Mouse (Mus musculus) CH12.LX (cell line): ENCODE results near the gene Asic4. TPM values are rescaled to one million over a fixed set of nuclear protein-coding genes. Genes with fewer than 3 reads are reported as not detected.
A peak's percentile ranks its signal among the peaks of the same experiment; 100 is the strongest.

Experiments
- DNase-seq: peaks from one replicate; pipeline ENCODE4 v3.0.0-alpha.2; 2013; ENCODE audit errors: extremely low read depth
- H3K27ac ChIP-seq: 2 replicates; pipeline ENCODE4 v1.5.1; 2012; ENCODE audit warnings: low read depth, mild to moderate bottlenecking, control low read depth, moderate library complexity; ENCODE audit not compliant: insufficient read depth
- H3K27me3 ChIP-seq: replicated peaks from 2 replicates; pipeline ENCODE3; 2012; ENCODE audit warnings: inconsistent platforms
- H3K36me3 ChIP-seq, 2 experiments: replicated peaks in 1 of 2; 2 replicates each; pipeline versions ENCODE3 to v1.6.1; 2012; ENCODE audit warnings: inconsistent platforms in 1 of 2, low read length in 1 of 2, mild to moderate bottlenecking in 1 of 2, mixed read lengths in 1 of 2, moderate library complexity in 1 of 2; ENCODE audit not compliant: control insufficient read depth in 1 of 2, insufficient read depth in 1 of 2
- H3K4me1 ChIP-seq, 2 experiments: 2 replicates each; pipeline ENCODE4 v1.6.1; 2012; ENCODE audit warnings: inconsistent platforms in 1 of 2, moderate library complexity in 1 of 2; ENCODE audit not compliant: insufficient read depth in 2 of 2, control insufficient read depth in 1 of 2
- H3K4me2 ChIP-seq: 2 replicates; pipeline ENCODE4 v1.6.1; 2012; ENCODE audit warnings: low read depth, mild to moderate bottlenecking, control low read depth; ENCODE audit not compliant: poor library complexity, insufficient read depth, severe bottlenecking
- H3K4me3 ChIP-seq, 3 experiments: fragments of 150-350 bp in 1 of 3; sonication (generic) in 1 of 3; replicated peaks in 1 of 3; 2 replicates each; pipeline versions ENCODE3 to v1.5.1; 2011 to 2012; ENCODE audit warnings: low read depth in 2 of 3, low read length in 2 of 3, mild to moderate bottlenecking in 2 of 3, moderate library complexity in 2 of 3, control low read depth in 1 of 3, improper control_type of control experiment in 1 of 3, inconsistent platforms in 1 of 3, mixed read lengths in 1 of 3; ENCODE audit not compliant: poor library complexity in 1 of 3
- H3K79me2 ChIP-seq: replicated peaks from 2 replicates; pipeline ENCODE4 v1.6.1; 2012; ENCODE audit warnings: mild to moderate bottlenecking, moderate library complexity; ENCODE audit not compliant: control insufficient read depth, poor library complexity, insufficient read depth, severe bottlenecking; ENCODE audit errors: extremely low read depth
- H3K9ac ChIP-seq: 2 replicates; pipeline ENCODE4 v1.6.1; 2012; ENCODE audit warnings: low read depth, mild to moderate bottlenecking, control low read depth, moderate library complexity; ENCODE audit not compliant: insufficient read depth
- H3K9me3 ChIP-seq: replicated peaks from 2 replicates; pipeline ENCODE3; 2012; ENCODE audit warnings: low read length, inconsistent platforms, mixed read lengths
- CHD2 ChIP-seq: IDR thresholded peaks from 2 replicates; pipeline ENCODE4 v1.6.1; 2011; ENCODE audit warnings: low read length, improper control_type of control experiment
- ELF1 ChIP-seq: IDR thresholded peaks from 2 replicates; pipeline ENCODE4 v1.6.1; 2014; ENCODE audit warnings: low read depth, mild to moderate bottlenecking, inconsistent platforms, low read length, improper control_type of control experiment
- EP300 ChIP-seq: IDR thresholded peaks from 2 replicates; pipeline ENCODE4 v1.6.1; 2011; ENCODE audit warnings: low read length, improper control_type of control experiment
- GABPA ChIP-seq: IDR thresholded peaks from 2 replicates; pipeline ENCODE4 v1.6.1; 2012; ENCODE audit warnings: low read depth, low read length, improper control_type of control experiment, inconsistent platforms; ENCODE audit not compliant: insufficient replicate concordance
- IRF4 ChIP-seq: IDR thresholded peaks from 2 replicates; pipeline ENCODE4 v1.6.1; 2014; ENCODE audit warnings: low read depth, mild to moderate bottlenecking, inconsistent platforms, low read length, improper control_type of control experiment
- JUN ChIP-seq: IDR thresholded peaks from 2 replicates; pipeline ENCODE4 v1.6.1; 2011; ENCODE audit warnings: low read depth, mild to moderate bottlenecking, low read length, improper control_type of control experiment, moderate library complexity; ENCODE audit not compliant: insufficient read depth
- JUND ChIP-seq: conservative IDR thresholded peaks from 2 replicates; pipeline ENCODE4 v1.6.1; 2011; ENCODE audit warnings: low read depth, low read length, improper control_type of control experiment
- KAT2A ChIP-seq: IDR thresholded peaks from 2 replicates; pipeline ENCODE4 v1.6.1; 2012; ENCODE audit warnings: low read length, improper control_type of control experiment, inconsistent platforms; ENCODE audit not compliant: insufficient replicate concordance
- MAFK ChIP-seq: IDR thresholded peaks from 2 replicates; pipeline ENCODE4 v1.6.1; 2011; ENCODE audit warnings: low read length, improper control_type of control experiment; ENCODE audit not compliant: insufficient replicate concordance
- MAX ChIP-seq: IDR thresholded peaks from 2 replicates; pipeline ENCODE4 v1.6.1; 2011; ENCODE audit warnings: low read length, improper control_type of control experiment
- MAZ ChIP-seq: IDR thresholded peaks from 2 replicates; pipeline ENCODE4 v1.6.1; 2012; ENCODE audit warnings: low read depth, mild to moderate bottlenecking, inconsistent platforms, low read length, improper control_type of control experiment, moderate library complexity
- MEF2A ChIP-seq: IDR thresholded peaks from 2 replicates; pipeline ENCODE4 v1.6.1; 2014; ENCODE audit warnings: low read depth, mild to moderate bottlenecking, inconsistent platforms, low read length, improper control_type of control experiment, borderline replicate concordance
- NELFE ChIP-seq: IDR thresholded peaks from 2 replicates; pipeline ENCODE4 v1.6.1; 2011; ENCODE audit warnings: low read depth, low read length, improper control_type of control experiment
- POLR2A ChIP-seq: IDR thresholded peaks from 2 replicates; pipeline ENCODE4 v1.6.1; 2011; ENCODE audit warnings: low read depth, mild to moderate bottlenecking, improper control_type of control experiment, low read length
- POLR2AphosphoS2 ChIP-seq: IDR thresholded peaks from 2 replicates; pipeline ENCODE4 v1.6.1; 2011; ENCODE audit warnings: low read depth, low read length, improper control_type of control experiment
- RAD21 ChIP-seq: IDR thresholded peaks from 2 replicates; pipeline ENCODE4 v1.6.1; 2011; ENCODE audit warnings: low read depth, mild to moderate bottlenecking, low read length, improper control_type of control experiment, moderate library complexity
- RCOR1 ChIP-seq: conservative IDR thresholded peaks from 2 replicates; pipeline ENCODE4 v1.6.1; 2012; ENCODE audit warnings: low read depth, mild to moderate bottlenecking, inconsistent platforms, low read length, improper control_type of control experiment
- SMC3 ChIP-seq: IDR thresholded peaks from 2 replicates; pipeline ENCODE4 v1.6.1; 2011; ENCODE audit warnings: low read depth, low read length, improper control_type of control experiment
- USF1 ChIP-seq: IDR thresholded peaks from 2 replicates; pipeline ENCODE4 v1.6.1; 2014; ENCODE audit warnings: low read depth, mild to moderate bottlenecking, inconsistent platforms, low read length, improper control_type of control experiment
- ZKSCAN1 ChIP-seq: IDR thresholded peaks from 2 replicates; pipeline ENCODE4 v1.6.1; 2012; ENCODE audit warnings: low read depth, inconsistent platforms, low read length, improper control_type of control experiment, borderline replicate concordance
- ZNF384 ChIP-seq: IDR thresholded peaks from 2 replicates; pipeline ENCODE4 v1.6.1; 2012; ENCODE audit warnings: low read depth, low read length, improper control_type of control experiment, inconsistent platforms
- dilution Hi-C: fragments of 300-500 bp; cut with MboI; formaldehyde crosslinking; loops from 2 replicates; pipeline ENCODE4 v1.14.3; 2020; ENCODE audit warnings: low sequenced_read_pairs; ENCODE audit not compliant: extremely low pct_unique_long_range_greater_than_20kb, extremely low pct_ligation_motif_present
- in situ Hi-C: fragments of 300-500 bp; cut with MboI; formaldehyde crosslinking; loops from 3 replicates; pipeline ENCODE4 v1.14.3; 2019; ENCODE audit warnings: low sequenced_read_pairs, low pct_ligation_motif_present, low pct_unique_long_range_greater_than_20kb, mixed read lengths
- polyA plus RNA-seq: library from polyadenylated mRNA; unstranded; fragments of >175 nt; gene quantifications from 2 replicates; pipeline ENCODE4 v1.2.1, GENCODE M21; 2012; ENCODE audit warnings: low read depth; ENCODE audit not compliant: insufficient read length
- total RNA-seq, 2 experiments: library from RNA; depleted of rRNA; stranded (reverse); fragments of 300-350 nt in 1 of 2; fragments of >200 nt in 1 of 2; gene quantifications; 2 replicates each; pipeline ENCODE4 v1.2.3; 2012 to 2014

Asic4 gene
- total and polyA plus RNA-seq, 3 experiments = not detected

GRCm38 (mm10) chr1:75480735-75481134 is 30.5 kb downstream of the Asic4 start:
- TF ChIP-seq USF1 = no peak
- no peak for TF ChIP-seq EP300
- no peak for TF ChIP-seq RCOR1
- no peak for TF ChIP-seq NELFE
- no peak for TF ChIP-seq MAX
- TF ChIP-seq JUN = no peak
- no peak for TF ChIP-seq ZNF384
- no peak for TF ChIP-seq JUND
- no peak for TF ChIP-seq SMC3
- no peak for TF ChIP-seq MAFK
- TF ChIP-seq POLR2AphosphoS2 = no peak
- TF ChIP-seq MAZ = no peak
- TF ChIP-seq KAT2A = no peak
- in situ Hi-C loops = no loop called here

GRCm38 (mm10) chr1:75486561-75486960 is 36.3 kb downstream of the Asic4 start:
- Histone ChIP-seq H3K79me2 (no peaks in the 10 kb centered on the region), H3K9ac (no peak overlapping the region), H3K27ac (no peak overlapping the region), H3K27me3 (peaks cover 57% of the 10 kb centered on the region), H3K9me3 (no peaks in the 10 kb centered on the region), H3K4me3 (peak overlapping the region in 1 of 3 experiments; percentile 72), H3K4me1 (peaks cover 14 to 17% of the 10 kb centered on the region in 2 experiments), H3K36me3 (peaks cover 0 to 1% of the 10 kb centered on the region in 2 experiments), H3K4me2 (peak overlapping the region; percentile 93)
- in situ Hi-C loops = no loop called here
- no peak for DNase-seq
- dilution Hi-C loops = no loop called here
- no peak for TF ChIP-seq USF1
- TF ChIP-seq JUND = no peak
- no peak for TF ChIP-seq ZKSCAN1
- TF ChIP-seq MEF2A = no peak
- TF ChIP-seq CHD2 = no peak
- no peak for TF ChIP-seq GABPA
- TF ChIP-seq ELF1 = no peak
- no peak; the same call in 1 of the 2 replicates for TF ChIP-seq RAD21
- no peak for TF ChIP-seq POLR2A
- no peak for TF ChIP-seq IRF4

More at GRCm38 (mm10) chr1:75480735-75481134, 30.5 kb downstream of the Asic4 start:
- no peak overlapping the region for H3K27ac ChIP-seq
- H3K9ac ChIP-seq = no peak overlapping the region
- H3K4me3 ChIP-seq = no peak overlapping the region
- no peak overlapping the region for H3K4me2 ChIP-seq
- peaks cover 8 to 16% of the 10 kb centered on the region in 2 experiments for H3K36me3 ChIP-seq
- peaks cover 5% of the 10 kb centered on the region; the same call in 1 of the 2 replicates for H3K79me2 ChIP-seq
- peaks cover 7 to 24% of the 10 kb centered on the region in 2 experiments for H3K4me1 ChIP-seq
- DNase-seq = no peak
- dilution Hi-C loops = no loop called here
- peaks cover 7% of the 10 kb centered on the region for H3K27me3 ChIP-seq
- H3K9me3 ChIP-seq = no peaks in the 10 kb centered on the region
